Mouse (Mus musculus) C2C12 (cell line): ENCODE data around the gene Psmb1.

ENCODE experiments used
- CTCF ChIP-seq: IDR thresholded peaks from one replicate; pipeline ENCODE4 v1.5.1; 2011; ENCODE audit not compliant: control insufficient read depth, insufficient read depth, insufficient read length
- MAX ChIP-seq: IDR thresholded peaks from one replicate; pipeline ENCODE4 v1.6.1; 2011; ENCODE audit warnings: mild to moderate bottlenecking, control low read depth
- USF1 ChIP-seq: IDR thresholded peaks from one replicate; pipeline ENCODE4 v1.6.1; 2011; ENCODE audit warnings: low read depth, mild to moderate bottlenecking, control low read depth, moderate library complexity

GRCm38 (mm10) chr17:15535162-15535800, 35.7 kb upstream of the Psmb1 start:
- no peak for TF ChIP-seq CTCF
- no peak for TF ChIP-seq USF1
- no peak for TF ChIP-seq MAX
